Mouse (Mus musculus) lung, embryonic 16.5 days (tissue): ENCODE results near the gene Elmo1. TPM values are rescaled to one million over a fixed set of nuclear protein-coding genes. Genes with fewer than 3 reads are reported as not detected.

Experiments used
- ATAC-seq: fragments of 200-750 bp; cut with Nextera tagmentation; 2 replicates; pipeline ENCODE4 v1.8.0; 2017; ENCODE audit warnings: low read depth, mild to moderate bottlenecking, moderate library complexity
- H3K27ac ChIP-seq: fragments of 300-500 bp; sonication (generic); 2 replicates; pipeline ENCODE4 v1.5.1; 2014; ENCODE audit warnings: mild to moderate bottlenecking, control low read depth, low read length
- H3K27me3 ChIP-seq: fragments of 300-500 bp; sonication (generic); 2 replicates; pipeline ENCODE4 v1.6.1; 2014; ENCODE audit warnings: low read depth, low read length, mixed read lengths; ENCODE audit not compliant: control insufficient read depth, insufficient read depth
- H3K36me3 ChIP-seq: fragments of 300-500 bp; sonication (generic); 2 replicates; pipeline ENCODE4 v1.6.1; 2014; ENCODE audit warnings: low read length; ENCODE audit not compliant: control insufficient read depth, insufficient read depth
- H3K4me1 ChIP-seq: fragments of 300-500 bp; sonication (generic); replicated peaks from 2 replicates; pipeline ENCODE4 v1.6.1; 2014; ENCODE audit warnings: low read length, mixed read lengths; ENCODE audit not compliant: control insufficient read depth, insufficient read depth
- H3K4me2 ChIP-seq: fragments of 300-500 bp; sonication (generic); 2 replicates; pipeline ENCODE4 v1.6.1; 2014; ENCODE audit warnings: low read depth, low read length, control low read depth
- H3K4me3 ChIP-seq: fragments of 300-500 bp; sonication (generic); 2 replicates; pipeline ENCODE4 v1.5.1; 2014; ENCODE audit warnings: mild to moderate bottlenecking, low read length, control low read depth
- H3K9ac ChIP-seq: fragments of 300-500 bp; sonication (generic); 2 replicates; pipeline ENCODE4 v1.6.1; 2014; ENCODE audit warnings: low read length, control low read depth
- H3K9me3 ChIP-seq: fragments of 300-500 bp; sonication (generic); 2 replicates; pipeline ENCODE4 v1.6.1; 2016; ENCODE audit warnings: low read length; ENCODE audit not compliant: control insufficient read depth
- WGBS: fragments of 180-500 bp; shearing (Covaris S2); extraction: QIAGEN DNeasy Blood & Tissue Kit; methylation state at CpG from one replicate; pipeline ENCODE4 v1.1.7; 2014; 5-methylcytosine and 5-hydroxymethylcytosine counted together
- polyA plus RNA-seq: library from polyadenylated mRNA; unstranded; fragments of >200 nt; fragmentation: Nextera tagmentation; extraction: Ambion mirVana; gene quantifications from 2 replicates; pipeline ENCODE4 v1.2.1, GENCODE M21; 2015

The Elmo1 gene
- polyA plus RNA-seq, 1 experiment from 2014 or later: 44.3 TPM

DNA sequence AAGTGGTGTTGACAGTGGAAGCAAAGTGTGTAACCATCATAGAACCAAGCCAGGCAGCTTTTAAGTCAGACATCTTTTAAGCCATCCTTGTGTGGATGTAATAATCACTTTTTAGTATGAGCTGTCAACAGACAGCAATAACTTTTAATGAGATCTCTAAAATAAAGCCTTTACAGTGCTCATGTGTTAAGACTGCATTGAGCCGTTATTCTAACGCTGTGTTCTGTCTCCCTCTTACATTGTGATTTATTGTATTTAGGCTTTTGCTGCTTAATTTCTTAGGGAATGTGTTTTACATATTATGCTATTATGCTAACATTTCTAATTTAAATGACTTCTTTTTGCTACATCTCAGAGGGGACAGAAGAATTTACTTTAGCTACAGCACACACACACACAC, 189.5 kb downstream of the Elmo1 start:
- H3K27ac ChIP-seq: no peak overlapping the region
- WGBS: 74% methylated on average over 2 of the region's 2 CpGs
- ATAC-seq: no peak

GRCm38 (mm10) chr13:20283891-20284290, 193.5 kb downstream of the Elmo1 start:
- no peak overlapping the region for H3K9ac ChIP-seq
- no peak overlapping the region for H3K4me3 ChIP-seq
- H3K27ac ChIP-seq: peak overlapping the region; percentile 75; the same call in 1 of the 2 replicates
- no peaks in the 10 kb centered on the region for H3K36me3 ChIP-seq
- 55% methylated on average over 7 of the region's 7 CpGs for WGBS
- peaks cover 11% of the 10 kb centered on the region for H3K4me1 ChIP-seq
- no peaks in the 10 kb centered on the region for H3K9me3 ChIP-seq
- ATAC-seq: peak; percentile 79
- no peak overlapping the region for H3K4me2 ChIP-seq
- no peaks in the 10 kb centered on the region for H3K27me3 ChIP-seq

More for the DNA sequence above, 189.5 kb downstream of the Elmo1 start:
- H3K36me3 ChIP-seq: no peaks in the 10 kb centered on the region
- H3K4me3 ChIP-seq: no peak overlapping the region
- no peaks in the 10 kb centered on the region for H3K27me3 ChIP-seq
- H3K4me1 ChIP-seq: no peaks in the 10 kb centered on the region; the same call in 1 of the 2 replicates
- H3K9ac ChIP-seq: no peak overlapping the region
- no peak overlapping the region for H3K4me2 ChIP-seq
- H3K9me3 ChIP-seq: no peaks in the 10 kb centered on the region

- Histone ChIP-seq H3K27ac (no peak overlapping the region), H3K4me3 (no peak overlapping the region), H3K9ac (no peak overlapping the region), H3K27me3 (no peaks in the 10 kb centered on the region), H3K4me1 (peaks cover 14% of the 10 kb centered on the region), H3K36me3 (no peaks in the 10 kb centered on the region), H3K9me3 (no peaks in the 10 kb centered on the region), H3K4me2 (no peak overlapping the region)
- WGBS: 83% methylated on average over 6 of the region's 6 CpGs
- no peak for ATAC-seq
Observed at GRCm38 (mm10) chr13:20286680-20287079, 196.3 kb downstream of the Elmo1 start.

DNA sequence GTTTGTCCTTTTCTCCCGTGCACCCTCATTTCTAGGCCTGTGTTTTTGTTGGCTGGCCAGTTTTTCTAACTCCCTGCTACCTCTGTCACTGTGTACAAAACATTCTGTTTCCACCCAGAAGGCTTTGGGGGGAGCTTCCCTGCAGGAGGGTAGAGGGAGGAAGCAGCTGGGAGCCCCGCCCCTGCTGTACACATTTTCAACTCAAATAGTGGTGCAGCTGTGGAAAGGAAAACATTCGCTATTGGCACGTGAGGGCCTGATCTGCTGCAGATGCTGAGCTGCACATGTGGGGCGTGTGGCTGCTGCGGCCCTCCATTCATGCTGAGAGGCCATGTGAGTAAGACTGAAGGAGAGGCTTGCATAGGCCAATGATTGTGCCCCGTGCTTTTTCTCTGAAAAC, 198.0 kb downstream of the Elmo1 start:
- no peak overlapping the region for H3K4me2 ChIP-seq
- no peak overlapping the region for H3K9ac ChIP-seq
- no peaks in the 10 kb centered on the region for H3K36me3 ChIP-seq
- ATAC-seq: peak; percentile 58
- H3K4me1 ChIP-seq: peaks cover 18% of the 10 kb centered on the region
- H3K27ac ChIP-seq: peak overlapping the region; percentile 68
- no peak overlapping the region for H3K4me3 ChIP-seq
- H3K9me3 ChIP-seq: no peaks in the 10 kb centered on the region
- WGBS: 34% methylated on average over 7 of the region's 7 CpGs
- H3K27me3 ChIP-seq: no peaks in the 10 kb centered on the region

DNA sequence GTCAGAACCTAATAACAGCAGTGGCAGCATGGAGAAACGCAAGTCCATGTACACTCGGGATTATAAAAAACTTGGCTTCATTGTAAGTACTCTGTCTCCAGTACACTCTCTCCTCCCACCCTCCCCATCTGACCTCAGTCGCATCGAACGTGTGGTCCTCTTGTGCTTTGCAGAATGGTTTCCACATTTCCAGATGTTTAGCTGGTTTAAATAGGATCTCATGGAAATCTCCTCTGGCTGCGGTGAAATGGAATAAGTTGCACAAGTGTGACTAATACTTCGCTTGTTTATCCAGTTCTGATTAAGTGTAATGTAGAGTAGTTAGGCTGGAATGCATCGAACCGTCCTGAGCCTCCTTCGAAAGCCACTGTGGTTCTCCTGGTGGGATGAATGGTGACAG, 200.0 kb downstream of the Elmo1 start:
- Histone ChIP-seq H3K4me2 (no peak overlapping the region), H3K4me1 (peaks cover 18% of the 10 kb centered on the region), H3K9ac (no peak overlapping the region), H3K36me3 (no peaks in the 10 kb centered on the region), H3K27ac (peak overlapping the region; percentile 84), H3K4me3 (no peak overlapping the region), H3K27me3 (no peaks in the 10 kb centered on the region), H3K9me3 (no peaks in the 10 kb centered on the region)
- peak; percentile 88 for ATAC-seq
- WGBS: 48% methylated on average over 10 of the region's 10 CpGs

- Histone ChIP-seq H3K27ac (peak overlapping the region; percentile 90), H3K9ac (no peak overlapping the region), H3K9me3 (no peaks in the 10 kb centered on the region), H3K4me2 (no peak overlapping the region), H3K4me3 (no peak overlapping the region), H3K36me3 (no peaks in the 10 kb centered on the region), H3K27me3 (no peaks in the 10 kb centered on the region), H3K4me1 (peaks cover 18% of the 10 kb centered on the region)
- ATAC-seq: peak; percentile 72
- 2% methylated on average over 5 of the region's 5 CpGs for WGBS
Observed at GRCm38 (mm10) chr13:20292348-20292747, 202.0 kb downstream of the Elmo1 start.

- WGBS: 67% methylated on average over 16 of the region's 16 CpGs
- Histone ChIP-seq H3K9me3 (no peaks in the 10 kb centered on the region), H3K4me2 (no peak overlapping the region), H3K27me3 (no peaks in the 10 kb centered on the region), H3K4me1 (peaks cover 7% of the 10 kb centered on the region), H3K9ac (no peak overlapping the region), H3K36me3 (no peaks in the 10 kb centered on the region), H3K4me3 (no peak overlapping the region), H3K27ac (no peak overlapping the region)
- no peak for ATAC-seq
Observed at GRCm38 (mm10) chr13:20295278-20295970, 205.0 kb downstream of the Elmo1 start.

GRCm38 (mm10) chr13:20297841-20298240, 207.4 kb downstream of the Elmo1 start:
- Histone ChIP-seq H3K4me1 (no peaks in the 10 kb centered on the region), H3K9me3 (no peaks in the 10 kb centered on the region), H3K9ac (no peak overlapping the region), H3K4me3 (no peak overlapping the region), H3K4me2 (no peak overlapping the region), H3K27me3 (no peaks in the 10 kb centered on the region), H3K36me3 (no peaks in the 10 kb centered on the region), H3K27ac (no peak overlapping the region)
- WGBS: 21% methylated on average over 3 of the region's 3 CpGs
- ATAC-seq: no peak

DNA sequence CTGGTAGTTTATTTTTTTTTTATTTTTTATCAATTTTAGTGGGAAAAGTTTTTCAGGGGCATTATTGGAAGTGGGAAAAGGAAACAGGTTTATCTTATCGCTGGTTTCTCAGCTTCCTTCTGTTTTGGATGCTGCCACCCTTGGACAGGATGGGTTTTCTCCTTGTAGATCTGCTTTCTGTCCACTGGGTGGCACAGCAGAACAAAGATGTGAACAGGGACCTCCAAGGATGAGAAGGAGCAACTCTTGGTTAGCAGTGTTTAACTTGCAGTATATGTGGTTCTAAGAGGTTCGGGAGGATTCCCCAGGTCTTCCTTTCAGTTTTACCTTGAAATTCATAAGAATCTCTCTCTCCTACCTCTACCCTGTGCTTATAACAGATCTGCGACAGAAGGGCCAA, 209.0 kb downstream of the Elmo1 start:
- H3K4me3 ChIP-seq: no peak overlapping the region
- H3K9me3 ChIP-seq: no peaks in the 10 kb centered on the region
- no peak overlapping the region for H3K4me2 ChIP-seq
- no peak overlapping the region for H3K9ac ChIP-seq
- H3K27me3 ChIP-seq: no peaks in the 10 kb centered on the region
- no peaks in the 10 kb centered on the region for H3K36me3 ChIP-seq
- H3K4me1 ChIP-seq: no peaks in the 10 kb centered on the region
- no peak overlapping the region for H3K27ac ChIP-seq
- 51% methylated on average over 3 of the region's 3 CpGs for WGBS
- ATAC-seq: peak; percentile 46; the same call in 1 of the 2 replicates
